Mouse (Mus musculus): Measurements from ENCODE around the gene Gm45521.

DNA sequence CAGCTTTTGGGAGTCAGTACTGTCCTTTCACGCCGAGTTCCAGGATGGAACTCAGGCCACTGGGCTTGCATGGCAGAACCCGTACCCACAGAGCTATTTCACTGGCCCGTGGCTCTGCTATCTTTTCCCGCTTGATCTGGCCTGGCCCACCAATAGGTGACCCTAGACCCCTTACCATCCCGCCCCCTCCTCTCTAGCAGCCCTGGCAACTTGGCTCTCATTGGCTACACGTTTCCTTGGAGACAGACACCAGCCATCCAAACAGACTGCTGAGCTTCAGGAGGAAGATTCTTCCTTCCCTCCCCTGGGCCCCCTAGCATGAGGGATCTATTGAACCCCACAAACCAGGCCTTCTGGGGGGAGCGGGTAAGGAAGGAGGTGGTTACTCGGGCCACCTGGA lies at the start of gene Gm45521:
- no peak for TF ChIP-seq POLR2A (IDR thresholded peaks at IDR 0.05; ENCODE audit: insufficient read length, low read depth)
- no peak for TF ChIP-seq MYOG (IDR thresholded peaks at IDR 0.05; ENCODE audit: control insufficient read depth in 1 of 3, insufficient read depth in 1 of 3, insufficient read length in 2 of 3, low read depth in 2 of 3)
- TF ChIP-seq TCF12 (IDR thresholded peaks at IDR 0.05; ENCODE audit: insufficient read depth, poor library complexity, severe bottlenecking): no peak
- no peak for TF ChIP-seq POLR2AphosphoS2 (IDR thresholded peaks at IDR 0.05; ENCODE audit: insufficient read length, low read depth)
- no peak for TF ChIP-seq MAX (IDR thresholded peaks at IDR 0.05; ENCODE audit: low read depth)
- no peak for TF ChIP-seq E2F4 (IDR thresholded peaks at IDR 0.05; ENCODE audit: insufficient read depth)

All from myocyte (in vitro differentiated cells).